Mouse (Mus musculus): ENCODE data around the gene Entpd2. TPM values are rescaled to one million over a fixed set of nuclear protein-coding genes. Genes with fewer than 3 reads are reported as not detected.

Gene Entpd2
- polyA plus RNA-seq, 1 experiment from 2014 or later: not detected

- H3K4me1 ChIP-seq: peaks cover 12% of the 10 kb centered on the region; the same call in 1 of the 2 replicates
- peak; percentile 90 for DNase-seq (ENCODE audit: low spot score)
- H3K36me3 ChIP-seq: no peaks in the 10 kb centered on the region; the same call in 1 of the 2 replicates
- under 1% methylated on average over 54 of the region's 54 CpGs for WGBS
- H3K4me3 ChIP-seq: peak within 1 kb of the TSS; percentile 79
- peaks cover 65% of the 10 kb centered on the region for H3K27me3 ChIP-seq (ENCODE audit: insufficient read depth, poor library complexity, severe bottlenecking)
- H3K9me3 ChIP-seq: no peaks in the 10 kb centered on the region
- peak within 1 kb of the TSS; percentile 82 for H3K27ac ChIP-seq
These were observed 30.4 kb upstream of the Entpd2 start, which contains the start of gene Uap1l1 for GRCm38 (mm10) chr2:25365091-25365761. Gene Uap1l1 (minus strand): TSS chr2:25365682.

- Histone ChIP-seq H3K27me3 (ENCODE audit: insufficient read depth, poor library complexity, severe bottlenecking) (peaks cover 31% of the 10 kb centered on the region), H3K4me3 (no peak overlapping the region), H3K4me1 (peaks cover 33% of the 10 kb centered on the region), H3K36me3 (peaks cover 1% of the 10 kb centered on the region; the same call in 1 of the 2 replicates), H3K9me3 (no peaks in the 10 kb centered on the region), H3K27ac (no peak overlapping the region)
- no peak for DNase-seq (ENCODE audit: low spot score)
- 76% methylated on average over 3 of the region's 3 CpGs for WGBS
These were observed 25.7 kb upstream of the Entpd2 start for GRCm38 (mm10) chr2:25369996-25370395.

GRCm38 (mm10) chr2:25371764-25372643, 23.7 kb upstream of the Entpd2 start, which contains the start of gene Sapcd2:
Gene Sapcd2 (plus strand): TSS chr2:25372321.
- WGBS: under 1% methylated on average over 65 of the region's 65 CpGs
- peak within 1 kb of the TSS; percentile 87 for H3K4me3 ChIP-seq
- H3K27me3 ChIP-seq (ENCODE audit: insufficient read depth, poor library complexity, severe bottlenecking): peaks cover 20% of the 10 kb centered on the region; the same call in 1 of the 2 replicates
- H3K36me3 ChIP-seq: peaks cover 21% of the 10 kb centered on the region
- peak within 1 kb of the TSS; percentile 90 for H3K27ac ChIP-seq
- H3K4me1 ChIP-seq: peaks cover 29% of the 10 kb centered on the region
- peak; percentile 97 for DNase-seq (ENCODE audit: low spot score)
- no peaks in the 10 kb centered on the region for H3K9me3 ChIP-seq

- H3K27ac ChIP-seq: peak overlapping the region; percentile 90
- H3K9me3 ChIP-seq: no peaks in the 10 kb centered on the region
- DNase-seq (ENCODE audit: low spot score): no peak
- H3K4me3 ChIP-seq: peak overlapping the region; percentile 87
- H3K27me3 ChIP-seq (ENCODE audit: insufficient read depth, poor library complexity, severe bottlenecking): peaks cover 20% of the 10 kb centered on the region; the same call in 1 of the 2 replicates
- WGBS: 3% methylated on average over 42 of the region's 42 CpGs
- peaks cover 29% of the 10 kb centered on the region for H3K4me1 ChIP-seq
- H3K36me3 ChIP-seq: peaks cover 28% of the 10 kb centered on the region
These were observed 22.9 kb upstream of the Entpd2 start for GRCm38 (mm10) chr2:25372644-25373391.

- Histone ChIP-seq H3K27me3 (ENCODE audit: insufficient read depth, poor library complexity, severe bottlenecking) (peaks cover 16% of the 10 kb centered on the region; the same call in 1 of the 2 replicates), H3K4me1 (peaks cover 29% of the 10 kb centered on the region), H3K36me3 (peaks cover 33% of the 10 kb centered on the region), H3K9me3 (no peaks in the 10 kb centered on the region), H3K27ac (no peak overlapping the region), H3K4me3 (peak overlapping the region; percentile 87)
- 33% methylated on average over 2 of the region's 2 CpGs for WGBS
- no peak for DNase-seq (ENCODE audit: low spot score)
These were observed 22.2 kb upstream of the Entpd2 start for GRCm38 (mm10) chr2:25373431-25373830.

GRCm38 (mm10) chr2:25376589-25376988, 19.1 kb upstream of the Entpd2 start:
- peaks cover 33% of the 10 kb centered on the region for H3K36me3 ChIP-seq
- H3K4me1 ChIP-seq: peaks cover 28% of the 10 kb centered on the region
- DNase-seq (ENCODE audit: low spot score): no peak
- H3K27ac ChIP-seq: no peak overlapping the region
- 51% methylated on average over 4 of the region's 4 CpGs for WGBS
- no peaks in the 10 kb centered on the region for H3K9me3 ChIP-seq
- H3K27me3 ChIP-seq (ENCODE audit: insufficient read depth, poor library complexity, severe bottlenecking): no peaks in the 10 kb centered on the region
- no peak overlapping the region for H3K4me3 ChIP-seq

- Histone ChIP-seq H3K27me3 (ENCODE audit: insufficient read depth, poor library complexity, severe bottlenecking) (peaks cover 9% of the 10 kb centered on the region; the same call in 1 of the 2 replicates), H3K4me3 (no peak overlapping the region), H3K4me1 (no peaks in the 10 kb centered on the region), H3K27ac (no peak overlapping the region), H3K9me3 (no peaks in the 10 kb centered on the region), H3K36me3 (no peaks in the 10 kb centered on the region)
- WGBS: 57% methylated on average over 5 of the region's 5 CpGs
- DNase-seq (ENCODE audit: low spot score): no peak
These were observed 11.2 kb upstream of the Entpd2 start for GRCm38 (mm10) chr2:25384492-25384891.

GRCm38 (mm10) chr2:25391266-25391665, 4.4 kb upstream of the Entpd2 start:
- Histone ChIP-seq H3K27ac (no peak overlapping the region), H3K27me3 (ENCODE audit: insufficient read depth, poor library complexity, severe bottlenecking) (peaks cover 50% of the 10 kb centered on the region), H3K9me3 (no peaks in the 10 kb centered on the region), H3K4me3 (no peak overlapping the region), H3K4me1 (peaks cover 18% of the 10 kb centered on the region), H3K36me3 (no peaks in the 10 kb centered on the region)
- no peak for DNase-seq (ENCODE audit: low spot score)
- WGBS: 72% methylated on average over 5 of the region's 5 CpGs

- WGBS: 33% methylated on average over 3 of the region's 3 CpGs
- no peak for DNase-seq (ENCODE audit: low spot score)
These were observed 1.1 kb upstream of the Entpd2 start for GRCm38 (mm10) chr2:25394281-25395221.

GRCm38 (mm10) chr2:25396597-25396983, 916 bp downstream of the Entpd2 start:
- no peak for DNase-seq (ENCODE audit: low spot score)
- Histone ChIP-seq H3K9me3 (no peaks in the 10 kb centered on the region), H3K4me3 (peak overlapping the region; percentile 55), H3K27ac (no peak overlapping the region), H3K27me3 (ENCODE audit: insufficient read depth, poor library complexity, severe bottlenecking) (peaks cover 97% of the 10 kb centered on the region), H3K36me3 (no peaks in the 10 kb centered on the region), H3K4me1 (peaks cover 26% of the 10 kb centered on the region)
- WGBS: 25% methylated on average over 3 of the region's 3 CpGs

More at GRCm38 (mm10) chr2:25394281-25395221, 1.1 kb upstream of the Entpd2 start:
- Histone ChIP-seq H3K4me3 (no peak overlapping the region), H3K9me3 (no peaks in the 10 kb centered on the region), H3K4me1 (peaks cover 21% of the 10 kb centered on the region), H3K27ac (no peak overlapping the region), H3K36me3 (no peaks in the 10 kb centered on the region), H3K27me3 (ENCODE audit: insufficient read depth, poor library complexity, severe bottlenecking) (peaks cover 80% of the 10 kb centered on the region)

GRCm38 (mm10) chr2:25397010-25397409, 1.3 kb downstream of the Entpd2 start:
- H3K9me3 ChIP-seq: no peaks in the 10 kb centered on the region
- peaks cover 98% of the 10 kb centered on the region for H3K27me3 ChIP-seq (ENCODE audit: insufficient read depth, poor library complexity, severe bottlenecking)
- DNase-seq (ENCODE audit: low spot score): no peak
- 44% methylated on average over 1 of the region's 1 CpGs for WGBS
- peaks cover 26% of the 10 kb centered on the region for H3K4me1 ChIP-seq
- H3K4me3 ChIP-seq: no peak overlapping the region
- no peaks in the 10 kb centered on the region for H3K36me3 ChIP-seq
- no peak overlapping the region for H3K27ac ChIP-seq

All from heart, embryonic 10.5 days (tissue).